Mouse (Mus musculus): Measurements from ENCODE around the gene Epha7.

DNA sequence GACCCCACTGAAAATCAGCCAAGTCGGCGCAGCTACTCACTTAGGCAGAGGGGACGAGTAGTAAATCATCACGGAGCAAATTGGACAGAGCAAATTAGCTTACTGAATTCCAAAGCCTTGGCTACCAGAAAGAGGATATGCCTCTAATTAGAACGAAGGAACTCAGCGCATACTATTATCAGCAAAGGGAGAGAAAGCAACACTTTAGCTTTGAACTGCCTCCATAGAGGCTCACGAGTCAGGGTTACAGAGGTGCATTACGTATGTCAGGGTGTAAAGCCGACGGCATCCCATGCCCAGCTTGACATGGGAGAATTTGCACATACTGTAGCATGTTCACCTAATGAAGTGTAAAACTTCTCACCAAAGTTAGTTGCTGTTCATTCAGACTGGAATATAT lies 121.9 kb downstream of the Epha7 start:
- TF ChIP-seq GATA1 (IDR thresholded peaks at IDR 0.05; ENCODE audit: borderline replicate concordance, low read length) (no peak), FLI1 (IDR thresholded peaks at IDR 0.05; ENCODE audit: low read length) (no peak)

All from megakaryocyte, embryonic 14.5 days (primary cell).